Mouse (Mus musculus) duodenum, adult 2 months (tissue): ENCODE data around the gene Chchd2. TPM values are rescaled to one million over a fixed set of nuclear protein-coding genes. Genes with fewer than 3 reads are reported as not detected.

Source experiments
- polyA plus RNA-seq: library from polyadenylated mRNA; depleted of rRNA; stranded (reverse); fragments of >200 nt; gene quantifications from 2 replicates; pipeline ENCODE4 v1.2.3, GENCODE M21; 2012; ENCODE audit warnings: low replicate concordance; rRNA removed

The Chchd2 gene
- 2,820 and 3,839 TPM in 2 replicates for polyA plus RNA-seq

DNA sequence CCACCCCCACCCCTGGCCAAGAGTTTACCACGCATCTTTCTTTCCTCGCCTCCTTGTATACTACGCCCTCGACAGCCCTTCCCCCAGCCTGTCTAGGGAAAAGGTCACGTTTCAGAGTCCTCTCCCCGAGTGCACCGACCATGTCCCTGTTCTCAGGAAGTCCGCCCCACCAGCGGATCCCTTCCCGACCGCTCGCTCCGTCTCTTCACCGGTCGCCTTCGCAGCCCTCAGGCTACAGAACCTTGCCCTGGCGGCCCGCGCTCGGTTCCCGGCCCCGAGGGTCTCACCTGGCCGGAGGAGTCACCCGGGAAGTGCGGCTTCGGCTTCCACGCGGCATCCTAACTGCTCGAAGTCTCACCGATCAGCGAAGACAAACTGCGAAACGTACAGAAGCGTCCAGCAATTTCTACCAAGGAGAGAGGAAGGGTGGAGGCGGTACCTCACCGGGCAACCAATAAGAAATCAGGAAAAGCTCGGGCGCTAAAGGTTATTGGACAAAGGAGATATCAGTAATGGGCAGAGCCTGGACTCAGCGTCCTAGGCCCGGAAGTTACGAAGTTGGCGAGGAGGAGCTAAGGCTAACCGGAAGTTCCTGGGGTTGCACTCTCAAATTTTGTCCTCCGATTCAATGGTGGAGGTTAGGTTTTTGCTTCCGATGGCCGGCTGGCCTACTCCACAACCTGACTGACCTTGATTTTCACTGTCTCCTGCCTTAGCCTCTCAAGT, at the start of gene Chchd2:
TSS of gene Chchd2 (minus strand) at position 560 of the 726 bp plus-strand sequence.

DNA sequence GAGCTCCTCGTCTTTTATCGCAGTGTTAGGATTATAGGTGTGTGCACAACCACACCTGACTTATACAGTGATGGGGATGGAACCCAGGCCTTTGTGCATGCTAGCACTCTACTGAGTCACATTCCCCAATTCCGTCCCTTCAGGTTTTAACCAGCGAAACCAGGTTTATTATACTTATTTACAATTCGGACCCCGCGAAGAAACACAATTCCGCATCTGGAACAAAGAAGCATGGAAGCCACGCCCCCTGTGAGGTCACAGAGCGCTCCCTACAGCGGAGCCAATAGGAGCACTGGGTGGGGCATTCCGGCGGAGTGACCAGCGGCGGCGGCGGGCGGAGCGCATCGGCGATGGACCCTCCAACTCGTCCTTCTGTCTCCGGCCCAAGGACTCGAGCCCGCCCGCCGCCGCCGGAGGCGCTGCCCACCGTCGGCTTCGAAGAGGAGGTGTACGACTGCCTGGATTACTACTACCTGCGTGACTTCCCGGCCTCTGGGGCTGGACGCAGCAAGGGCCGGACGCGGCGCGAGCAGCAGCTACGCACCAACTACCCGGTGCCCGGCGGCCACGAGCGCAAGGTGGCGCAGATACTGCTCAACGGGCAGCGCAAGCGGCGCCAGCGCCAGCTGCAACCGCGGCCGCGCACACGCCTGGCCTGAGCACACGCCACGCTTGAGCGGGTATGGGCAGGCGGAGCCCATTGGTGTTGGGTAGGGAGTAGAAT, 21.1 kb upstream of the Chchd2 start, which contains the start of gene Nupr1l:
TSS of gene Nupr1l (plus strand) at position 299 of the 724 bp plus-strand sequence.

DNA sequence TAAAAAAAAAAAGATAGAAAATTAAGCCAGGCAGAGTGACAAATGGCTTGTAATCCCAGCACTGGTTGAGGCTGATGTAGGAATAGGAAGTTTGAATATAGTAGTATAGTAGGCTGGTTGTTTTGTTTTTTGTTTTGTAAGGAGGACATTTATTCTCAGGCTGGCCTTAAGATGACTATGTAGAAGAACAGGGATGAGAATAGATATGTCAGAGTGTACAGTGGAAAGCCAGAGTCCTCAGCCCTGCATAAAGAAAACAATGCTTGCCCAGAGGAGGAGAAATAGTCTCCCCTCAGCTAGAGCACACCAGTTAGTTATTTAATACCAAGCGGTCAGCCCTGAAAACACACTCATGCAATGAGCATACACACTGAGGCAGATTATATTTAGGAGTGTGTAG, 11.2 kb upstream of the Chchd2 start, which contains the start of gene Phkg1:
TSS of gene Phkg1 (minus strand) at position 101 of the 400 bp plus-strand sequence.

DNA sequence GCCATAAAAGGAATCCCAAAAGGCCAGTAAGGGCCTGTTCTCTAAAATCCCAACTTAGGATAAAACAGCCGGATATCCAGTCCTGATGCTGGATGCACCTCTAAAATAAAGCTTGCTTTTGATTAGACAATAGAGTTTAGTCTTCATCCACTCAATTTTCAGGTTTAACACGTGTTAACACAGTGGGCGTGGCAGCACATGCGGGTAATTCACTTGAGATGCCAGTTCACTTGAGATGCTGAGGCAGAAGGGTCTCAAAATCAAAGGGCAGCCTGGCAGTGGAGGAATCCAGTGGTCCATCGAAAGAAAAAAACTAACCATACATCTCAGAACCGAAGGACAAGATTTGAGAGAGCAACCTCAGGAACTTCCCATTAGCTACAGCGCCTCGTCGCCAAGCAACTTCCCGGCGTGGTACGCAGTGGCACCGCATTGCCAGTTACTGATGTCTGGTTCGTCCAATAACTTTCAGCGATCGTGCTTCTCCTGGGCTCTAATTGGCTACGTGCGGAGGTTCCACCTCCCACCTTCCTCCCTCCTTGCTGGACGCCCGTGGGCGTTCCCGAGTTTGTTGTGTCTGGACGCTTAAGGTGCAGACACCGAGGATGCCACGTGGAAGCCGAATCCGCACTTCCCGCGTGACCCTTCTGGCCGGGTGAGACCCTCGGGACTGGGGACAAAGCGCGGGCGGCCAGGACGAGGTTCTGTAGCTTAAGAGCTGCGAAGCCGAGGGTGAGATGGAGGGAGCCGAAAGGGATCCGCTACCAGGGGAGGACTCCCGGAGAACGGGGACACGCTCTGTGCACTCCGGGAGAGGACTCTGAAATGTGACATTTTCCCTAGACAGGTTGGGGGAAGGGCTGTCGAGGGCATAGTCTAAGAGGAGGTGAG, 8.2 kb upstream of the Chchd2 start, which contains the start of gene Zbed5:
TSS of gene Zbed5 (plus strand) at position 526 of the 891 bp plus-strand sequence.

DNA sequence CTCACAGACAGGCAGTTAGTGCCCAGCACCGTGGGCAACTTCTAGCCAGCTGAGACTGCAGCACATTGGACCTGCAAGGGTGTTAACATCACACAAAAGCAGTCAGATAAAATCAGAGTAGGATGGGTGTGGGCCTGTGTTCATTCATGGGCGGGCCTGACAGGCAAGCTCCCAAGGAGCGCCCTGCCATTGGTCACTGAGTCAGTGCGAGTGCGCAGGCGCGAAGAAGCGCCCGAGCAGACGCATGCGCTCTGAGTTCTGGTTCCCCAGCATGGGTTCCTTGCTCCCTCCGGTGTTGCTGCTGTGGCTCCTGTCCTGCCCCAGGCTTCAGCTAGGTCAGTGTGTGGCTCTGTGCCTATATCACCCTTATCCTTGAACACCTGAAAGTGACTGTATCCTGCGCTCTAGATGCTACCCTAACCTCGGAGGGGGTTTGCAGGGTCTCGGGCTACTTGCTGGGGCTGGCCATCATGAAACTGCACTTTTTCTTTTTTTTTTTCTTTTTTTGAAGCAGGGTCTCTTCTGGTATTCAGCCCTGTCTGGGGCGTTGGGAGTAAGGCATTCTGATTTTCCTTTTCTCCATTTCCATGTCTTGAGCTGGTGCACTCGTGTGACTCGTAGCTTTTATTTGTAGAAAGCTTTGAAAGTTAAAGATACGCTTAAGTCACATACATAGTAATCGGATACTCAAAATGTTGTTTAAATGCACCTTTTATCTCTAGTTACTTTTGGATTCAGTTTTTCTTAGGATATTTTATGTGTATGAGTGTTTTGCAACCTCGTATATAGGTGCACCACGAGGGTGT, 40.3 kb downstream of the Chchd2 start, which contains the start of gene Sumf2:
TSS of gene Sumf2 (plus strand) at position 235 of the 806 bp plus-strand sequence.

Other genes starting within 250 kb of the Chchd2 start
- gene Zfp11, start 217.4 kb downstream of the Chchd2 start, polyA plus RNA-seq = 0.21 and 0.41 TPM in 2 replicates
- not detected in 2 replicates for gene Sept14, start 179.0 kb downstream of the Chchd2 start, polyA plus RNA-seq
- gene Mrps17, start 172.0 kb downstream of the Chchd2 start, polyA plus RNA-seq = 19.4 and 49.4 TPM in 2 replicates
- 8.9 and 16.3 TPM in 2 replicates for gene Nipsnap2, start 162.4 kb downstream of the Chchd2 start, polyA plus RNA-seq
- 10.3 and 17.4 TPM in 2 replicates for gene Psph, start 100.0 kb downstream of the Chchd2 start, polyA plus RNA-seq
- gene Sumf2, start 40.5 kb downstream of the Chchd2 start, polyA plus RNA-seq = 4.2 and 4.8 TPM in 2 replicates
- 0.21 and 0.55 TPM in 2 replicates for gene Zbed5, start 8.3 kb upstream of the Chchd2 start, polyA plus RNA-seq
- 0.06 and 0.39 TPM in 2 replicates for gene Phkg1, start 11.1 kb upstream of the Chchd2 start, polyA plus RNA-seq
- 3.3 and 4.1 TPM in 2 replicates for gene Nupr1l, start 21.1 kb upstream of the Chchd2 start, polyA plus RNA-seq
- gene Vkorc1l1, start 54.5 kb upstream of the Chchd2 start, polyA plus RNA-seq = 6.6 and 11.2 TPM in 2 replicates
- 10.1 and 18.6 TPM in 2 replicates for gene Gusb, start 115.6 kb upstream of the Chchd2 start, polyA plus RNA-seq
- gene Asl, start 141.8 kb upstream of the Chchd2 start, polyA plus RNA-seq = 26.2 and 43.8 TPM in 2 replicates
- gene Crcp, start 141.8 kb upstream of the Chchd2 start, polyA plus RNA-seq = 3.9 and 4.3 TPM in 2 replicates
- 6.3 and 7.4 TPM in 2 replicates for gene Tpst1, start 185.9 kb upstream of the Chchd2 start, polyA plus RNA-seq